Mouse (Mus musculus): ENCODE results near the gene Tppp2. TPM values are rescaled to one million over a fixed set of nuclear protein-coding genes. Genes with fewer than 3 reads are reported as not detected.

The Tppp2 gene
- polyA plus RNA-seq (2016; fragmentation: Nextera tagmentation; extraction: Ambion mirVana) = not detected in 2 replicates

- H3K36me3 ChIP-seq (replicated peaks) = no peaks in the 10 kb centered on the region
- no peak within 1 kb of the TSS for H3K4me3 ChIP-seq (replicated peaks)
- no peak within 1 kb of the TSS for H3K27ac ChIP-seq
- H3K4me1 ChIP-seq = peaks cover 18% of the 10 kb centered on the region
- H3K4me2 ChIP-seq = no peak within 1 kb of the TSS
- no peak within 1 kb of the TSS for H3K9ac ChIP-seq
- no peaks in the 10 kb centered on the region for H3K9me3 ChIP-seq
- WGBS = 89% methylated on average over 4 of the region's 4 CpGs
- ATAC-seq (ENCODE audit: low FRiP score) = no peak
- peaks cover 14% of the 10 kb centered on the region; the same call in 1 of the 2 replicates for H3K27me3 ChIP-seq
Observed at GRCm38 (mm10) chr14:51918125-51918524, at the start of gene Tppp2. Gene Tppp2, plus strand, starts transcription at chr14:51918425.

- Histone ChIP-seq H3K9me3 (no peaks in the 10 kb centered on the region), H3K4me3 (replicated peaks) (no peak overlapping the region), H3K9ac (no peak overlapping the region), H3K27ac (no peak overlapping the region), H3K4me2 (no peak overlapping the region), H3K27me3 (no peaks in the 10 kb centered on the region), H3K4me1 (no peaks in the 10 kb centered on the region), H3K36me3 (replicated peaks) (no peaks in the 10 kb centered on the region)
- 88% methylated on average over 2 of the region's 2 CpGs for WGBS
- no peak for ATAC-seq (ENCODE audit: low FRiP score)
Observed at GRCm38 (mm10) chr14:51870756-51871155, 47.5 kb upstream of the Tppp2 start.

GRCm38 (mm10) chr14:51871741-51872140 is 46.5 kb upstream of the Tppp2 start:
- H3K9me3 ChIP-seq = no peaks in the 10 kb centered on the region
- WGBS = 77% methylated on average over 9 of the region's 9 CpGs
- H3K27ac ChIP-seq = no peak overlapping the region
- no peak for ATAC-seq (ENCODE audit: low FRiP score)
- no peak overlapping the region for H3K4me3 ChIP-seq (replicated peaks)
- H3K4me1 ChIP-seq = no peaks in the 10 kb centered on the region
- H3K4me2 ChIP-seq = no peak overlapping the region
- no peaks in the 10 kb centered on the region for H3K27me3 ChIP-seq
- no peaks in the 10 kb centered on the region for H3K36me3 ChIP-seq (replicated peaks)
- H3K9ac ChIP-seq = no peak overlapping the region

GRCm38 (mm10) chr14:51877517-51877916 is 40.7 kb upstream of the Tppp2 start:
- ATAC-seq (ENCODE audit: low FRiP score) = no peak
- H3K27me3 ChIP-seq = no peaks in the 10 kb centered on the region
- WGBS = 95% methylated on average over 3 of the region's 3 CpGs

GRCm38 (mm10) chr14:51883527-51884030 is 34.6 kb upstream of the Tppp2 start:
- WGBS = under 1% methylated on average over 4 of the region's 4 CpGs
- peak; percentile 39; the same call in 1 of the 2 replicates for ATAC-seq (ENCODE audit: low FRiP score)
- Histone ChIP-seq H3K4me1 (peaks cover 19% of the 10 kb centered on the region), H3K4me3 (replicated peaks) (peak overlapping the region; percentile 73), H3K27ac (peak overlapping the region; percentile 87), H3K27me3 (no peaks in the 10 kb centered on the region), H3K9ac (peak overlapping the region; percentile 79; the same call in 1 of the 2 replicates), H3K4me2 (peak overlapping the region; percentile 83), H3K9me3 (no peaks in the 10 kb centered on the region), H3K36me3 (replicated peaks) (peaks cover 20% of the 10 kb centered on the region)

More at GRCm38 (mm10) chr14:51877517-51877916, 40.7 kb upstream of the Tppp2 start:
- Histone ChIP-seq H3K4me2 (no peak overlapping the region), H3K9me3 (no peaks in the 10 kb centered on the region), H3K9ac (no peak overlapping the region), H3K36me3 (replicated peaks) (no peaks in the 10 kb centered on the region), H3K27ac (no peak overlapping the region), H3K4me1 (no peaks in the 10 kb centered on the region), H3K4me3 (replicated peaks) (no peak overlapping the region)

GRCm38 (mm10) chr14:51884031-51884544 is 34.1 kb upstream of the Tppp2 start:
- H3K9me3 ChIP-seq = no peaks in the 10 kb centered on the region
- peak overlapping the region; percentile 73 for H3K4me3 ChIP-seq (replicated peaks)
- peak overlapping the region; percentile 79 for H3K9ac ChIP-seq
- no peaks in the 10 kb centered on the region for H3K27me3 ChIP-seq
- H3K4me1 ChIP-seq = peaks cover 19% of the 10 kb centered on the region
- WGBS = under 1% methylated on average over 14 of the region's 14 CpGs
- ATAC-seq (ENCODE audit: low FRiP score) = peak; percentile 55
- H3K36me3 ChIP-seq (replicated peaks) = peaks cover 25% of the 10 kb centered on the region
- peak overlapping the region; percentile 83 for H3K4me2 ChIP-seq
- H3K27ac ChIP-seq = peak overlapping the region; percentile 87

- H3K9ac ChIP-seq = peak within 1 kb of the TSS; percentile 79
- WGBS = under 1% methylated on average over 43 of the region's 43 CpGs
- peaks cover 32% of the 10 kb centered on the region for H3K36me3 ChIP-seq (replicated peaks)
- H3K4me3 ChIP-seq (replicated peaks) = peak within 1 kb of the TSS; percentile 73
- no peaks in the 10 kb centered on the region for H3K27me3 ChIP-seq
- peaks cover 19% of the 10 kb centered on the region for H3K4me1 ChIP-seq
- no peaks in the 10 kb centered on the region for H3K9me3 ChIP-seq
- H3K4me2 ChIP-seq = peak within 1 kb of the TSS; percentile 83
- peak; percentile 96 for ATAC-seq (ENCODE audit: low FRiP score)
- H3K27ac ChIP-seq = peak within 1 kb of the TSS; percentile 87
Observed at GRCm38 (mm10) chr14:51884598-51885331, 33.5 kb upstream of the Tppp2 start, which contains the start of gene Mettl17. Gene Mettl17, plus strand, starts transcription at chr14:51884842.

- WGBS = 42% methylated on average over 6 of the region's 6 CpGs
- H3K9ac ChIP-seq = no peak overlapping the region
- peaks cover 45% of the 10 kb centered on the region for H3K36me3 ChIP-seq (replicated peaks)
- no peak overlapping the region for H3K27ac ChIP-seq
- no peak for ATAC-seq (ENCODE audit: low FRiP score)
- peak overlapping the region; percentile 73; the same call in 1 of the 2 replicates for H3K4me3 ChIP-seq (replicated peaks)
- peaks cover 19% of the 10 kb centered on the region for H3K4me1 ChIP-seq
- no peaks in the 10 kb centered on the region for H3K27me3 ChIP-seq
- peak overlapping the region; percentile 83 for H3K4me2 ChIP-seq
- no peaks in the 10 kb centered on the region for H3K9me3 ChIP-seq
Observed at GRCm38 (mm10) chr14:51886051-51886450, 32.2 kb upstream of the Tppp2 start.

GRCm38 (mm10) chr14:51889833-51890232 is 28.4 kb upstream of the Tppp2 start:
- H3K4me2 ChIP-seq = no peak overlapping the region
- peaks cover 19% of the 10 kb centered on the region for H3K4me1 ChIP-seq
- H3K27ac ChIP-seq = no peak overlapping the region
- H3K9ac ChIP-seq = no peak overlapping the region
- WGBS = 91% methylated on average over 6 of the region's 6 CpGs
- H3K4me3 ChIP-seq (replicated peaks) = no peak overlapping the region
- H3K9me3 ChIP-seq = no peaks in the 10 kb centered on the region
- peaks cover 68% of the 10 kb centered on the region for H3K36me3 ChIP-seq (replicated peaks)
- ATAC-seq (ENCODE audit: low FRiP score) = no peak
- no peaks in the 10 kb centered on the region for H3K27me3 ChIP-seq

- H3K9ac ChIP-seq = no peak within 1 kb of the TSS
- H3K27me3 ChIP-seq = no peaks in the 10 kb centered on the region
- H3K4me3 ChIP-seq (replicated peaks) = no peak within 1 kb of the TSS
- no peak within 1 kb of the TSS for H3K27ac ChIP-seq
- no peak within 1 kb of the TSS for H3K4me2 ChIP-seq
- no peak for ATAC-seq (ENCODE audit: low FRiP score)
- WGBS = 95% methylated on average over 9 of the region's 9 CpGs
- no peaks in the 10 kb centered on the region for H3K9me3 ChIP-seq
- peaks cover 66% of the 10 kb centered on the region for H3K36me3 ChIP-seq (replicated peaks)
- no peaks in the 10 kb centered on the region for H3K4me1 ChIP-seq
Observed at GRCm38 (mm10) chr14:51892191-51892939, 25.9 kb upstream of the Tppp2 start, which contains the start of gene Slc39a2. Gene Slc39a2, plus strand, starts transcription at chr14:51892889.

- Histone ChIP-seq H3K9ac (no peak overlapping the region), H3K27me3 (no peaks in the 10 kb centered on the region), H3K27ac (no peak overlapping the region), H3K4me1 (no peaks in the 10 kb centered on the region), H3K4me3 (replicated peaks) (no peak overlapping the region), H3K36me3 (replicated peaks) (peaks cover 57% of the 10 kb centered on the region), H3K9me3 (no peaks in the 10 kb centered on the region), H3K4me2 (no peak overlapping the region)
- 34% methylated on average over 10 of the region's 10 CpGs for whole genome bisulfite sequencing
- ATAC-seq (ENCODE audit: low FRiP score) = no peak
Observed at GRCm38 (mm10) chr14:51893094-51893794, 25.0 kb upstream of the Tppp2 start.

All from forebrain, embryonic 12.5 days (tissue).